Mouse (Mus musculus) fibroblast of lung, adult 2 months (primary cell): ENCODE data around the gene Tmc3.

Experiments used
- DNase-seq: peaks from one replicate; pipeline ENCODE4 v3.0.0-alpha.2; 2011; ENCODE audit warnings: low read depth

Gene Tmc3

GRCm38 (mm10) chr7:83584639-83585471 is at the start of gene Tmc3:
TSS of gene Tmc3 (plus strand) at chr7:83584927.
- peak; percentile 43 for DNase-seq

- DNase-seq, result peak; percentile 30
Measured at GRCm38 (mm10) chr7:83541536-83542169, 43.1 kb upstream of the Tmc3 start.

- DNase-seq, result no peak
Measured at GRCm38 (mm10) chr7:83548686-83549352, 35.9 kb upstream of the Tmc3 start.

- no peak for DNase-seq
Measured at GRCm38 (mm10) chr7:83549353-83549774, 35.4 kb upstream of the Tmc3 start.

GRCm38 (mm10) chr7:83549951-83550407 is 34.7 kb upstream of the Tmc3 start:
- peak; percentile 34 for DNase-seq

GRCm38 (mm10) chr7:83554477-83554876 is 30.2 kb upstream of the Tmc3 start:
- no peak for DNase-seq

GRCm38 (mm10) chr7:83556488-83556887 is 28.2 kb upstream of the Tmc3 start:
- DNase-seq, result no peak

- DNase-seq, result no peak
Measured at GRCm38 (mm10) chr7:83558741-83559280, 25.9 kb upstream of the Tmc3 start.

GRCm38 (mm10) chr7:83559495-83559894 is 25.2 kb upstream of the Tmc3 start:
- DNase-seq, result no peak

- no peak for DNase-seq
Measured at GRCm38 (mm10) chr7:83561849-83562248, 22.9 kb upstream of the Tmc3 start.

- no peak for DNase-seq
Measured at GRCm38 (mm10) chr7:83564635-83565291, 20.0 kb upstream of the Tmc3 start.

GRCm38 (mm10) chr7:83565976-83566375 is 18.8 kb upstream of the Tmc3 start:
- no peak for DNase-seq

GRCm38 (mm10) chr7:83567841-83568500 is 16.8 kb upstream of the Tmc3 start:
- DNase-seq, result peak; percentile 47

- no peak for DNase-seq
Measured at GRCm38 (mm10) chr7:83568815-83569214, 15.9 kb upstream of the Tmc3 start.

GRCm38 (mm10) chr7:83569436-83569835 is 15.3 kb upstream of the Tmc3 start:
- DNase-seq, result no peak

GRCm38 (mm10) chr7:83571077-83571476 is 13.7 kb upstream of the Tmc3 start:
- no peak for DNase-seq

GRCm38 (mm10) chr7:83571901-83572300 is 12.8 kb upstream of the Tmc3 start:
- DNase-seq, result no peak

- no peak for DNase-seq
Measured at GRCm38 (mm10) chr7:83572451-83572850, 12.3 kb upstream of the Tmc3 start.

- DNase-seq, result peak; percentile 83
Measured at GRCm38 (mm10) chr7:83580946-83581345, 3.8 kb upstream of the Tmc3 start.

GRCm38 (mm10) chr7:83594056-83594455 is 9.3 kb downstream of the Tmc3 start:
- no peak for DNase-seq

- no peak for DNase-seq
Measured at GRCm38 (mm10) chr7:83597063-83597462, 12.3 kb downstream of the Tmc3 start.
